Mouse (Mus musculus): Measurements from ENCODE around the gene Xrcc3. TPM values are rescaled to one million over a fixed set of nuclear protein-coding genes. Genes with fewer than 3 reads are reported as not detected.

Xrcc3 gene
- polyA plus RNA-seq, 1 experiment, result 6.0 TPM

DNA sequence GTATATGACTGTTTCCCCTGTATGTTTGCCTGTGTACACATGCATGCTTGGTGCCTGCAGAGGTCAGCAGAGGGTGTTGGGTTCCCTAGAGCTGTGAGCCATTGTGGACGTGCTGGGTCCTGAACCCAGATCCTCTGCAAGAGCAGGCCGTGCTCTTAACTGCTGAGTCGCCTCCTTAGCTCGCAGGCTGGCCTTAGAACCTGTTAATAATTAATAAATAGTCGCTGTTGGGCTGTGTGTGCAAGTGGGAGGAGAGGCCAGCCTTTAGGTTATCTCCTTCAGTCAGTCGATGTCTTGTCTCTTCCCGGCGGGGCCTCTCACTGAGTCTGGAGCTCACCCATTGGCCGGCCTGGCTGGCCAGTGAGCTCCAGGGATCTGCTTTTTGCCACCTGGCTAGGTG is 3.3 kb upstream of the Xrcc3 start:
- Histone ChIP-seq H3K27me3 (replicated peaks; ENCODE audit: control insufficient read depth, insufficient read depth, low read length) (no peaks in the 10 kb centered on the region), H3K4me3 (ENCODE audit: insufficient read depth, low read depth, low read length) (no peak overlapping the region), H3K36me3 (ENCODE audit: control insufficient read depth, insufficient read depth, low read length) (no peaks in the 10 kb centered on the region), H3K4me1 (ENCODE audit: control insufficient read depth, insufficient read depth, low read length) (peaks cover 13% of the 10 kb centered on the region; the same call in 1 of the 2 replicates), H3K27ac (ENCODE audit: insufficient read depth, low read depth, low read length) (no peak overlapping the region)
- 35% methylated on average over 9 of the region's 9 CpGs for WGBS
- peak; percentile 71 for DNase-seq
- 0 out of 2 replicates have a peak, but pooled peaks have one; percentile 1 for TF ChIP-seq CTCF (conservative IDR thresholded peaks at IDR 0.05; ENCODE audit: insufficient read depth, insufficient read length, low read depth, low read length)
- TF ChIP-seq POLR2A (IDR thresholded peaks at IDR 0.05; ENCODE audit: low read depth, low read length), result no peak

DNA sequence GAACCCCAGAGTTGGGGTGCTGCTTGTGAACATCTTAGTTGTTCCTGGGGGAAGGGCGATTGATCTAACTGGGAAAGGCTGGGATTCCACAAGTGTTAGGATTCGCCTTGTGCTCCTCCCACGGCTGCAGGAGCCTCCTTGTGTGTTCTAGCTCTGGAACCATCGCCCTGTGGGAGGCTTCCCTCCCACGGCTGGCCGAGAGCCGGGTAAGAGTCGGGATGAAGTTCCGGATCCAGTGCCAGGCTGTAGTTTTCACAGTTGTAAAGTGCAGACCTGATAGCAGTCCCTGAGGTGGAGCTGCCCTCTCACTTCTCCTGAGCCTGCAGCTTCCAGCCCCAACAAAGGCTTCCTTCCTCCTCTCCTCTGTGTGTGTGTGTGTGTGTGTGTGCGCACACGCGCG is 2.9 kb upstream of the Xrcc3 start:
- Histone ChIP-seq H3K4me1 (ENCODE audit: control insufficient read depth, insufficient read depth, low read length) (peaks cover 13% of the 10 kb centered on the region; the same call in 1 of the 2 replicates), H3K27me3 (replicated peaks; ENCODE audit: control insufficient read depth, insufficient read depth, low read length) (no peaks in the 10 kb centered on the region), H3K27ac (ENCODE audit: insufficient read depth, low read depth, low read length) (no peak overlapping the region), H3K4me3 (ENCODE audit: insufficient read depth, low read depth, low read length) (no peak overlapping the region), H3K36me3 (ENCODE audit: control insufficient read depth, insufficient read depth, low read length) (no peaks in the 10 kb centered on the region)
- WGBS, result 45% methylated on average over 13 of the region's 13 CpGs
- TF ChIP-seq CTCF (conservative IDR thresholded peaks at IDR 0.05; ENCODE audit: insufficient read depth, insufficient read length, low read depth, low read length) (no peak), POLR2A (IDR thresholded peaks at IDR 0.05; ENCODE audit: low read depth, low read length) (no peak)
- DNase-seq, result peak; percentile 69

DNA sequence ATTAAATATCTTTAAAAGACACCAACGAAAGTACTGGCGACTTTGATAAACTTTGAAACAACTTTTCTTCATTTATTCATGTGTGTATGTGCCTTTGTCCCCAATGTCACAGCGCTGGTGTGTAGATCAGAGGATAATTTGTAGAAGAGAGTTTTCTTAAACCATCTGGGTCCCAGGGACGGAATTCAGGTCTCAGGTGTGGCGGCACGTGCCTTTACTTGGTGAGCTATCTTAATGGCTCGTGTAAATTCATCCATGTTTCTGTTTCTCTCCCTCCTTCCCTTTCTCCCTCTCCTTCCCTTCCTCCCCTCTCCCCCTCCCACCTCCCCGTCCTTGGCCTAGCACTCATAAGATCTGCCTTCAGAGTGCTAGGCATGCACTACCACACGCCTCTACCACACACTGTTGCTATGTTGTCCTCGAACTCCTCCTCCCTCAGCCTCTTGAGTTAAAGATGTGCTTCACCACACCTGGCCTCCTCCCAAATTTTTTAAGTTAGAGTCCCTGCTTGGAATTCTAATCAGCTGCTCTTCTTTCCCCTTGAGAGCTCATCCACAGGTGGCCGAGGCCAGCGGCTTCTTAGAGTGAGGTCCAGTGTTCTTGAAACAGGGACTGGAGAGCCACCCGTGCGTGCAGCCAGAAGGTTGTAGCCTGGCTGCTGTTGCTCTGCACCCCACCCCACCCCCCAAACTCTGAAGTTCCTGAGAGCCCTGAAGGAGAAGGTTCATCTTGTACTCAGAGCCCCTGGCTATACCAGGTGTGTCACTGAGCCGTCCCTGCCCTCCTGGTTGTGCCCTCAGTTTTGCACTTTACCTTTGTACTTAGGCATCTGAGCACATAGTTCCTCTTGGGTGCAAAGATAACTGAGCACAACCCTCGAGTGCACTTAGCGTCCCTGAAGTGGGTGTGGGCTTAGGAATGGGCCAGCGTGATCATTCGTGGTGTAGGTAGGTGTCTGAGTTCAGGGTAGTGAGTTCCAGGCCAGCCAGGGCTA is 1.4 kb upstream of the Xrcc3 start:
- Histone ChIP-seq H3K27me3 (replicated peaks; ENCODE audit: control insufficient read depth, insufficient read depth, low read length) (no peaks in the 10 kb centered on the region), H3K4me1 (ENCODE audit: control insufficient read depth, insufficient read depth, low read length) (peaks cover 15% of the 10 kb centered on the region; the same call in 1 of the 2 replicates), H3K4me3 (ENCODE audit: insufficient read depth, low read depth, low read length) (peak overlapping the region; percentile 79), H3K36me3 (ENCODE audit: control insufficient read depth, insufficient read depth, low read length) (no peaks in the 10 kb centered on the region), H3K27ac (ENCODE audit: insufficient read depth, low read depth, low read length) (peak overlapping the region; percentile 92)
- WGBS, result 17% methylated on average over 19 of the region's 19 CpGs
- TF ChIP-seq POLR2A (IDR thresholded peaks at IDR 0.05; ENCODE audit: low read depth, low read length) (no peak), CTCF (conservative IDR thresholded peaks at IDR 0.05; ENCODE audit: insufficient read depth, insufficient read length, low read depth, low read length) (no peak)
- peak; percentile 78 for DNase-seq

DNA sequence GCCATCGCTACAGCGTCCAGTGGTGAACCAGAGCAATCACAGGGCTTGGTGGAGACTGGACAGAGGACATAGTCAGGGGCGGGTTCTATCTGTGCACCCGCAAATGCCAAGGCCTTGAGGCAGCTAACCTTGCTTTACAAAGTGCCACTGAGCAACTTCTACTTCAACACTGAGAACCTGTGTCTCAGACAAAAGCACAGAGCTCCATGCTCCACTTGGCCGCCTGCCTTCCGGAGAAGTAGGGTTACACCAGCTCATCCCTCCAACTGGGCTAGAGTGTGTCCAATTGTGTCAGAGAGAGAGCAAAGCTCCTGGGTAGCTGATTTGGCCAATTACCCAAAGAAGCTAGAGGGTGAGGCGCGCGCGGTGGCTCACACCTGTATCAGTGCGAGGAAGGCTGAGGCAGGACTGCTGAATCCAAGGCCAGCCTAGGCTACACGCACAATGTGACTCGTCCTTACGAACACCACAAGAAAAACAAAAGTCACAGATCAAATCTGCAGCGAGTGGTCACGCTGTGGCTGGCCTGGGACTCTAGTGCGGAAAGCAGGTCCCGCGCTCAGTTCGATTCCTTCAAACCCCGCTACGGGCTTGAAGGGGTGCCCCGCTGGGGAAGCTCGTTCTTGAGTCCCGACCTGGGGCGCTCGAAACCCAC is 435 bp downstream of the Xrcc3 start:
- peaks cover 9% of the 10 kb centered on the region; the same call in 1 of the 2 replicates for H3K4me1 ChIP-seq (ENCODE audit: control insufficient read depth, insufficient read depth, low read length)
- H3K27me3 ChIP-seq (replicated peaks; ENCODE audit: control insufficient read depth, insufficient read depth, low read length), result no peaks in the 10 kb centered on the region
- 8% methylated on average over 27 of the region's 27 CpGs for WGBS
- no peaks in the 10 kb centered on the region for H3K36me3 ChIP-seq (ENCODE audit: control insufficient read depth, insufficient read depth, low read length)
- H3K4me3 ChIP-seq (ENCODE audit: insufficient read depth, low read depth, low read length), result peak overlapping the region; percentile 61
- no peak overlapping the region for H3K27ac ChIP-seq (ENCODE audit: insufficient read depth, low read depth, low read length)
- no peak for TF ChIP-seq POLR2A (IDR thresholded peaks at IDR 0.05; ENCODE audit: low read depth, low read length)
- TF ChIP-seq CTCF (conservative IDR thresholded peaks at IDR 0.05; ENCODE audit: insufficient read depth, insufficient read length, low read depth, low read length), result no peak
- peak; percentile 31 for DNase-seq

DNA sequence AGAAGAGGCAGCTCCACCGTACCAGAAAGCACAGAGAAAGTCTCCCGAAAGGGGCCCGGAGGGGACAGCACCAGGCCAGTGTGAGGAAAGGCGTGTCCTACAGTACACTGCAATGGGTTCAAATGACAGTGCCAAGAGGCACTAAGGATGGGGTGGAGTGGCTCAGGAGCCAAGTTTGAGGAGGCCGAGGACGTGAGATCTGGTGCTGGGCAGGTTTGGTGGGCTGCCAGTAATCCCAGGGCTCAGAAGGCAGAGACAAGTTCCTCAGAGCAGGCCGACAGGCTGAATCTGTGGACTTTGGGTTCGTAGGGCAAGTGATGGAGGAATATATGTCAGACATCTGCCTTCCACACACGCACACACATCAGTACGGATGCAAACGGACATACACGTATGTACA is 1.1 kb downstream of the Xrcc3 start:
- no peaks in the 10 kb centered on the region for H3K27me3 ChIP-seq (replicated peaks; ENCODE audit: control insufficient read depth, insufficient read depth, low read length)
- no peaks in the 10 kb centered on the region for H3K36me3 ChIP-seq (ENCODE audit: control insufficient read depth, insufficient read depth, low read length)
- no peak overlapping the region for H3K4me3 ChIP-seq (ENCODE audit: insufficient read depth, low read depth, low read length)
- WGBS, result 50% methylated on average over 12 of the region's 12 CpGs
- DNase-seq, result no peak
- H3K4me1 ChIP-seq (ENCODE audit: control insufficient read depth, insufficient read depth, low read length), result peaks cover 9% of the 10 kb centered on the region; the same call in 1 of the 2 replicates
- no peak for TF ChIP-seq POLR2A (IDR thresholded peaks at IDR 0.05; ENCODE audit: low read depth, low read length)
- no peak for TF ChIP-seq CTCF (conservative IDR thresholded peaks at IDR 0.05; ENCODE audit: insufficient read depth, insufficient read length, low read depth, low read length)
- H3K27ac ChIP-seq (ENCODE audit: insufficient read depth, low read depth, low read length), result no peak overlapping the region

DNA sequence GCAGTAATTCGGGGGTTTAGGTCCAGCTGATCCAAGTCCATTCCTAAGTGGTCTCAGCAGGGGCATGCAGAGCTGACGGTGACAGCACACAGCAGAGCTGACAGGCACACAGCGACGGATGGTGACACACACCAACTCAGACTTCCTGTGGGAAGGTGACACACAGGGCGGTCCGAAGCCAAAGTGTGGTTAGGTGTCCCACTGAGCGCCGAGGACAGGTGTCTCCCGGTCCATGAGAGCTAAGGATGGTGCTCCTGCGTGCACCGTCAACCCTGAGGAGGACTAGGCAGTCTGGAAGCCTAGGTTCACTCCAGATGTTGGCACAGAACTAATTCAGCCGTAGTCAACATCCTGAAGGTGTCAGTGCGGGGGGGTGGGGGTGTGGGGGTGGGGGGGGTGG is 1.6 kb downstream of the Xrcc3 start:
- Histone ChIP-seq H3K27me3 (replicated peaks; ENCODE audit: control insufficient read depth, insufficient read depth, low read length) (no peaks in the 10 kb centered on the region), H3K4me3 (ENCODE audit: insufficient read depth, low read depth, low read length) (no peak overlapping the region), H3K36me3 (ENCODE audit: control insufficient read depth, insufficient read depth, low read length) (no peaks in the 10 kb centered on the region), H3K27ac (ENCODE audit: insufficient read depth, low read depth, low read length) (no peak overlapping the region), H3K4me1 (ENCODE audit: control insufficient read depth, insufficient read depth, low read length) (peaks cover 9% of the 10 kb centered on the region; the same call in 1 of the 2 replicates)
- no peak for DNase-seq
- TF ChIP-seq CTCF (conservative IDR thresholded peaks at IDR 0.05; ENCODE audit: insufficient read depth, insufficient read length, low read depth, low read length) (no peak), POLR2A (IDR thresholded peaks at IDR 0.05; ENCODE audit: low read depth, low read length) (no peak)
- 84% methylated on average over 13 of the region's 13 CpGs for WGBS

DNA sequence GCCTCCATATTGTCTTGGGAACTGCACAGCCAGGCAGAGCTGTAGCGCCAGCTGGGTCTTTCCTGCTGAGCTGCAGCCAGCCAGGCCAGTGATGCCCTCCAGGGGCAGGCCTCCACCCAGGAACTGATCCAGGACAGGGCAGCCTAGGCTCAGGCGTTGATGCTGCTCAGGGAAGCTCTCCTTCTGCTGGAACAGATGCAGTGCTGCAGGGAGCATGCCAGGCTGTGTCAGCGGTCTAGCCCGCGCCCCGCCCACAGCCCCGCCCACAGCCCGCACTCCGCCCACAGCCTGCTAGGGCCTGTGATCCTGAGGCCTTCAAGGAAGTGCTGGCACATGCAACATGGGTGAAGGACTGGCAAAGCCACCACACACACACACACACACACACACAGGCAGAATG is 3.9 kb downstream of the Xrcc3 start:
- peak; percentile 90 for DNase-seq
- 2% methylated on average over 9 of the region's 9 CpGs for WGBS
- TF ChIP-seq CTCF (conservative IDR thresholded peaks at IDR 0.05; ENCODE audit: insufficient read depth, insufficient read length, low read depth, low read length) (peak; percentile 38; the same call in 1 of the 2 replicates), POLR2A (IDR thresholded peaks at IDR 0.05; ENCODE audit: low read depth, low read length) (no peak)
- H3K27me3 ChIP-seq (replicated peaks; ENCODE audit: control insufficient read depth, insufficient read depth, low read length), result no peaks in the 10 kb centered on the region
- no peak overlapping the region for H3K4me3 ChIP-seq (ENCODE audit: insufficient read depth, low read depth, low read length)
- no peak overlapping the region for H3K27ac ChIP-seq (ENCODE audit: insufficient read depth, low read depth, low read length)
- no peaks in the 10 kb centered on the region for H3K36me3 ChIP-seq (ENCODE audit: control insufficient read depth, insufficient read depth, low read length)
- peaks cover 5% of the 10 kb centered on the region; the same call in 1 of the 2 replicates for H3K4me1 ChIP-seq (ENCODE audit: control insufficient read depth, insufficient read depth, low read length)
